Mouse (Mus musculus): ENCODE data around the gene Insm1.

The Insm1 gene

GRCm38 (mm10) chr2:146266539-146266938 is 44.8 kb downstream of the Insm1 start:
- no peak for DNase-seq
